In the genomic region with DNA sequence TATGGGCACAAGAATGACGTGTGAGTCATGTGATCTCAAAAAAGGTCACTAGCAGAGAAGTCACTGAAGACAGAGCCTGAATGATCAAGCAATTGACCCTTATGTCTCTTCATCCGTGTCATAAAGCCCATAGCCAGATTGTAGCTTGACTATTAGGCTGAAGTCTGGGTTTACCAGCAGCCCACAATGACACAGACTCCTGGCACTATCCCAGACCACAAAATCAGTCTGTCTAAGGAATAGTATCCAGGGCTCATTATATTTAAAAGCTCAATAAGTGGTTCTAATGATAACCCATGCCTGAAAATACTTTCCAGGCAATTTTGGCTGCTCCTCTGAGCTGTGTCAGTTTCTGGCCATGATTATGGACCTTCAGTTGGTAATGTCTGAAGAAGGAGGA, we compare ENCODE assay signal across 23 mouse cellular contexts.
"Had no signal": no experiment of that assay in that cellular context is flagged by ENCODE, and none has a peak within 500 bp of the region (broad histone marks: within the 10 kb centered on the region; RNA-seq: fewer than 3 reads in every experiment).

No protein-coding gene starts in this region.

- H3K9ac ChIP-seq: heart, embryonic 13.5 days; heart, embryonic 15.5 days; hindbrain, embryonic 13.5 days; hindbrain, embryonic 15.5 days; limb, embryonic 13.5 days; limb, embryonic 15.5 days; liver, embryonic 12.5 days; liver, embryonic 14.5 days had no signal

- H3K27ac ChIP-seq: gastrocnemius, adult 2 months; heart, embryonic 13.5 days; heart, embryonic 15.5 days; hindbrain, embryonic 13.5 days; hindbrain, embryonic 15.5 days; hindbrain, postnatal 0 days; limb, embryonic 13.5 days; limb, embryonic 15.5 days; liver, embryonic 12.5 days; liver, embryonic 14.5 days had no signal

- ATAC-seq: hindbrain, postnatal 0 days; intestine, embryonic 16.5 days; liver, embryonic 12.5 days had no signal

- H3K4me2 ChIP-seq: heart, embryonic 11.5 days; heart, embryonic 13.5 days; heart, embryonic 15.5 days; hindbrain, embryonic 13.5 days; hindbrain, embryonic 15.5 days; limb, embryonic 13.5 days; limb, embryonic 15.5 days; liver, embryonic 12.5 days had no signal

- DNase-seq: gastrocnemius, adult 2 months; gastrocnemius, postnatal 10 days; gastrocnemius, postnatal 25 days; heart, adult 18-20 months; heart, postnatal 14 days; heart, postnatal 36 days; kidney, adult 11 months; kidney, postnatal 10 days; kidney, postnatal 36 days; layer of hippocampus, adult 9-11 months; layer of hippocampus, postnatal 36 days; left cerebral cortex, postnatal 4 days had no signal

- H3K4me3 ChIP-seq: gastrocnemius, adult 2 months; heart, embryonic 13.5 days; heart, embryonic 15.5 days; hindbrain, embryonic 13.5 days; hindbrain, embryonic 15.5 days; limb, embryonic 13.5 days; limb, embryonic 15.5 days; liver, embryonic 12.5 days had no signal

- H3K4me1 ChIP-seq: heart, embryonic 13.5 days; heart, embryonic 15.5 days; hindbrain, embryonic 13.5 days; hindbrain, embryonic 15.5 days; limb, embryonic 13.5 days; limb, embryonic 15.5 days; liver, embryonic 12.5 days had no signal

- H3K27me3 ChIP-seq: heart, embryonic 13.5 days; heart, embryonic 15.5 days; hindbrain, embryonic 13.5 days; hindbrain, embryonic 15.5 days; limb, embryonic 13.5 days; limb, embryonic 15.5 days; liver, embryonic 12.5 days had no signal

- H3K36me3 ChIP-seq: heart, embryonic 13.5 days; heart, embryonic 15.5 days; hindbrain, embryonic 13.5 days; hindbrain, embryonic 15.5 days; limb, embryonic 13.5 days; limb, embryonic 15.5 days; liver, embryonic 12.5 days had no signal

- H3K9me3 ChIP-seq: heart, embryonic 13.5 days; heart, embryonic 15.5 days; hindbrain, embryonic 13.5 days; hindbrain, embryonic 15.5 days; limb, embryonic 13.5 days; limb, embryonic 15.5 days; liver, embryonic 12.5 days had no signal
